Mouse (Mus musculus): Measurements from ENCODE around the gene Hscb. TPM values are rescaled to one million over a fixed set of nuclear protein-coding genes. Genes with fewer than 3 reads are reported as not detected.
A peak's percentile ranks its signal among the peaks of the same experiment; 100 is the strongest.

The Hscb gene
- polyA plus RNA-seq, 1 experiment from 2014 or later = 7.7 TPM

DNA sequence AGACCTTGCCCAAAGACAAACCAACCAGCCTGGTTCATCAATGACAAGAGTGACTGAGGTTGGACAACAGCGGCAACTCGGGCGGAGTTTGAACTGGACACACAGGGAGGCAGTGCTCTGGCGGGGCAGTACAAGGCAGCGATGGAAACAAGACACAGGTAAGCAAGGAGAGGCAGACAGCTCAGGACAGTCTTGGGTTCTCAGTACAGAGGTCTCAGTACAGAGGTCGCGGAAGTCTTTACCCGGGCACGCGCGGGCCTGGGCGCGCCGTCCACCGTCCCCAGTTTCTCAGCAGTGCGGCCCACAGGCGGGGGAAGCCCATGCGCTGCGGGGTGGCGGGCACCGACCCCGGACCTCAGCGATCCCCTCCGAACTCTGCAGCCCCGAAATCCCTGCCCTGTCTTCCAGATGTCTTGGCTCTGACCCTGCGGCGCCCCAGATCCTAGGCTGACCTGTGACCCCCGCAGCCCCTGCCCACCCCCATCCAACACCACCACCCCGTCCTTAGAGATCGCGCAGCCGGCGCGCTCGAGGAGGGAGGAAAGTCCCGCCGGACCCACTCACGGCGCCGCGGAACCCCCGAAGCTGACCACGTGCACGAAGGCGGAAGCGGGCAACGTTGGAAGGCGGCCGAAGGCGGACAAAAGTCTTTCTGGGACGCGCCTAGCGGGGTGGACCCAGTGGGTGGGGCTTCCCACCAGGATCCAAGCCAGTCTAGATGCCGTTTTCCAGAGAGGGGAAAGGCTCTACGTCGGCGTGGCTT, 59.4 kb downstream of the Hscb start, which contains the start of gene Pus1:
TSS of gene Pus1 (minus strand) at position 662 of the 763 bp plus-strand sequence.
- ATAC-seq = peak; percentile 85
- 0 out of 2 replicates have a peak within 1 kb of the TSS, but pooled peaks have one; percentile 50 for H3K27ac ChIP-seq (ENCODE audit: low read length)
- H3K27me3 ChIP-seq (ENCODE audit: control insufficient read depth, insufficient read depth, low read depth, low read length) = no peaks in the 10 kb centered on the region
- peak within 1 kb of the TSS; percentile 78 for H3K4me3 ChIP-seq (ENCODE audit: low read depth, low read length)
- H3K4me1 ChIP-seq (ENCODE audit: control insufficient read depth, insufficient read depth, low read length) = peaks cover 14% of the 10 kb centered on the region
- H3K4me2 ChIP-seq (ENCODE audit: low read length) = peak within 1 kb of the TSS; percentile 94
- WGBS = under 1% methylated on average over 56 of the region's 57 CpGs
- no peaks in the 10 kb centered on the region for H3K9me3 ChIP-seq (replicated peaks; ENCODE audit: control insufficient read depth, low read length, poor library complexity, severe bottlenecking)
- H3K36me3 ChIP-seq (ENCODE audit: control insufficient read depth, insufficient read depth, low read length) = peaks cover 2% of the 10 kb centered on the region
- peak within 1 kb of the TSS; percentile 74 for H3K9ac ChIP-seq (ENCODE audit: low read depth, low read length)

DNA sequence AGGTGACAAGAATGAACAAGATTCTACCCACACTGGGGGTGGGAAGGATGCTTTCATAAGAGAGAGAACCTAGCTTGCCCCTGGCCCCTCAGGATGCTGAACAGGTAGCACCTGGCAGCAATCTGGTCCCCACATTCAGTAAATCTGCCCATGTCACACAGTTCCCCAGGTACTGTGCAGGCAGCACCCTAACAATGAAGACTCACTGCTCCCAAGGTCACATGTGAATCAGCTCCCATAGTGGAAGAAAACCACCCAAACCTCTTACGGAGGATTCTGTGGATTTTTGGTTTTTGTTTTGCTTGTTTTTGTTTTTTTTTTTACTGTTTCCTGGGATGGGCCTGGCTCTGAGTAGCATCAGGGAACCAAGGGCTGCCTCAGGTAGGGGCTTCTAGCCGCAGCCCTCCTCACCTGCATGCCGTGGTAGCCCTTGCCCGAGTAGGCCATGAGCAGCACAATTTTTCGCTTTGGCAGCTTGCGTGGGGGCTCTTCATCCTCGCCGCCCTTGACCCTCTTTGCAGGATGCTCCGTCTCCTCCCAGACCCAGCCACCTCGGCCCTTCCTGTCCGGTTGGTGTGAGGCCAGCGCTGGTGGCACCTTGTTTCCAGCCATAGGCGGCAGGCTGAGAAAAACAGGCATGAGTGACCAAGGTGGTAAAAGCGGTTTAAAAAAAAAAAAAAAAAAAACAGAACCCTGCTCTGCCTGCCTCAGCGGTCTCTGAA, 60.1 kb downstream of the Hscb start:
- Histone ChIP-seq H3K4me1 (ENCODE audit: control insufficient read depth, insufficient read depth, low read length) (peaks cover 14% of the 10 kb centered on the region), H3K4me2 (ENCODE audit: low read length) (peak overlapping the region; percentile 94), H3K27ac (ENCODE audit: low read length) (no peak overlapping the region), H3K4me3 (ENCODE audit: low read depth, low read length) (peak overlapping the region; percentile 78), H3K9me3 (replicated peaks; ENCODE audit: control insufficient read depth, low read length, poor library complexity, severe bottlenecking) (no peaks in the 10 kb centered on the region), H3K36me3 (ENCODE audit: control insufficient read depth, insufficient read depth, low read length) (peaks cover 9% of the 10 kb centered on the region), H3K27me3 (ENCODE audit: control insufficient read depth, insufficient read depth, low read depth, low read length) (no peaks in the 10 kb centered on the region), H3K9ac (ENCODE audit: low read depth, low read length) (peak overlapping the region; percentile 74)
- no peak for ATAC-seq
- WGBS = 28% methylated on average over 15 of the region's 15 CpGs

Other genes starting within 250 kb of the Hscb start
- 46.0 and 47.6 TPM in 2 replicates for gene Noc4l, start 186.4 kb downstream of the Hscb start, polyA plus RNA-seq (2015; fragmentation: Nextera tagmentation; extraction: Ambion mirVana)
- gene Ddx51, start 186.3 kb downstream of the Hscb start, polyA plus RNA-seq (2015; fragmentation: Nextera tagmentation; extraction: Ambion mirVana) = 18.0 and 18.1 TPM in 2 replicates
- 51.6 and 52.6 TPM in 2 replicates for gene Ep400, start 69.1 kb downstream of the Hscb start, polyA plus RNA-seq (2015; fragmentation: Nextera tagmentation; extraction: Ambion mirVana)
- gene Pus1, start 59.1 kb downstream of the Hscb start, polyA plus RNA-seq (2015; fragmentation: Nextera tagmentation; extraction: Ambion mirVana) = 18.2 and 18.6 TPM in 2 replicates
- gene Ulk1, start 29.7 kb downstream of the Hscb start, polyA plus RNA-seq (2015; fragmentation: Nextera tagmentation; extraction: Ambion mirVana) = 29.9 and 31.5 TPM in 2 replicates
- gene Chek2, start 202 bp upstream of the Hscb start, polyA plus RNA-seq (2015; fragmentation: Nextera tagmentation; extraction: Ambion mirVana) = 4.4 and 4.5 TPM in 2 replicates
- 16.6 and 17.1 TPM in 2 replicates for gene Ttc28, start 40.0 kb upstream of the Hscb start, polyA plus RNA-seq (2015; fragmentation: Nextera tagmentation; extraction: Ambion mirVana)

All from midbrain, embryonic 16.5 days (tissue).